Mouse (Mus musculus) urinary bladder, postnatal 25 days (tissue): ENCODE results near the gene Ube2c.
"Not testable (repeated sequence)": the region's sequence is repeated elsewhere in the genome, so short reads cannot be mapped to it uniquely, and the experiment has no call there.

Source experiments
- DNase-seq: peaks from one replicate; pipeline ENCODE4 v3.0.0; 2022; ENCODE audit warnings: low spot score

The Ube2c gene

GRCm38 (mm10) chr2:164787779-164788178 is 18.1 kb downstream of the Ube2c start:
- DNase-seq, result no peak

GRCm38 (mm10) chr2:164788411-164788810 is 18.7 kb downstream of the Ube2c start:
- DNase-seq, result no peak

- no peak for DNase-seq
Observed at GRCm38 (mm10) chr2:164790451-164790850, 20.8 kb downstream of the Ube2c start.

- DNase-seq, result no peak
Observed at GRCm38 (mm10) chr2:164791841-164792261, 22.2 kb downstream of the Ube2c start.

- DNase-seq, result no peak
Observed at GRCm38 (mm10) chr2:164792400-164793190, 22.9 kb downstream of the Ube2c start.

- DNase-seq, result peak; percentile 44
Observed at GRCm38 (mm10) chr2:164793236-164793635, 23.5 kb downstream of the Ube2c start.

- DNase-seq, result no peak
Observed at GRCm38 (mm10) chr2:164793772-164794171, 24.1 kb downstream of the Ube2c start.

- DNase-seq, result peak; percentile 67
Observed at GRCm38 (mm10) chr2:164794293-164794692, 24.6 kb downstream of the Ube2c start.

- DNase-seq, result no peak
Observed at GRCm38 (mm10) chr2:164795868-164796267, 26.2 kb downstream of the Ube2c start.

- DNase-seq, result not testable (repeated sequence)
Observed at GRCm38 (mm10) chr2:164798554-164798953, 28.9 kb downstream of the Ube2c start.

- DNase-seq, result no peak
Observed at GRCm38 (mm10) chr2:164800252-164801004, 30.7 kb downstream of the Ube2c start.

GRCm38 (mm10) chr2:164803201-164803920 is 33.7 kb downstream of the Ube2c start:
- DNase-seq, result no peak

GRCm38 (mm10) chr2:164803921-164804313 is 34.2 kb downstream of the Ube2c start:
- no peak for DNase-seq

GRCm38 (mm10) chr2:164804533-164805331 is 35.0 kb downstream of the Ube2c start, which contains the start of the genes Acot8 and Zswim3:
Acot8 (minus strand) TSS chr2:164804882.
Zswim3 (plus strand) TSS chr2:164805098.
- DNase-seq, result peak; percentile 95

- no peak for DNase-seq
Observed at GRCm38 (mm10) chr2:164805332-164805718, 35.6 kb downstream of the Ube2c start.

- no peak for DNase-seq
Observed at GRCm38 (mm10) chr2:164806614-164807013, 36.9 kb downstream of the Ube2c start.

- DNase-seq, result no peak
Observed at GRCm38 (mm10) chr2:164813557-164813956, 43.9 kb downstream of the Ube2c start.

- no peak for DNase-seq
Observed at GRCm38 (mm10) chr2:164815348-164815747, 45.6 kb downstream of the Ube2c start.

GRCm38 (mm10) chr2:164815821-164816220 is 46.1 kb downstream of the Ube2c start:
- no peak for DNase-seq

- DNase-seq, result no peak
Observed at GRCm38 (mm10) chr2:164817206-164817605, 47.5 kb downstream of the Ube2c start.

- no peak for DNase-seq
Observed at GRCm38 (mm10) chr2:164817703-164818102, 48.0 kb downstream of the Ube2c start.

- DNase-seq, result no peak
Observed at GRCm38 (mm10) chr2:164821060-164821459, 51.4 kb downstream of the Ube2c start.
